Mouse (Mus musculus) liver, postnatal 0 days (tissue): Measurements from ENCODE around the gene Trp53i13.

Source experiments
- CTCF ChIP-seq: sonication (generic); IDR thresholded peaks from 2 replicates; pipeline ENCODE4 v1.5.1; 2016; ENCODE audit warnings: antibody characterized with exemption, low read depth
- EP300 ChIP-seq: IDR thresholded peaks from 2 replicates; pipeline ENCODE4 v1.6.1; 2016; ENCODE audit warnings: antibody characterized with exemption, low read depth, mild to moderate bottlenecking

DNA sequence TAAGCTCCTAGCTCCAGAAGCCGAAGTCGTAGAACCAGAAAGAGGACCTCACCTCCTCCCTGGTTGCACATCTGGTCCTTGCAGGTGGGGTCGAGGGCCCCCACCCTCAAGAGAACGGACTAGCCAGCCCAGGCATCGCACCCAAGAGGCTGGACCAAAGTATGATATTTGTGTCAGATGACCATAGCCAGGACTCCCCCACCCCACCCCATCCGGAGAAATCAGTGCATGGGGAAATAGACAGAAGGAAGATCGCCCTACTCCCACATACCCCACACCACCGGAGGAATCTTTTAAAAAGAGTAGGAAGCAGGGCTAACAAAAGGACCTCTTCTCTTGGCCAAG lies 52.7 kb downstream of the Trp53i13 start:
- TF ChIP-seq EP300 (no peak), CTCF (no peak)
